Mouse (Mus musculus) MEL (cell line): ENCODE results near the gene Ddx5. TPM values are rescaled to one million over a fixed set of nuclear protein-coding genes. Genes with fewer than 3 reads are reported as not detected.

Source experiments
- DNase-seq: peaks from one replicate; pipeline ENCODE4 v3.0.0; 2011; ENCODE audit warnings: low read depth, low spot score
- H3K27ac ChIP-seq: 2 replicates; pipeline ENCODE4 v1.5.1; 2012; ENCODE audit warnings: low read depth, mild to moderate bottlenecking, control low read depth, low read length, moderate library complexity; ENCODE audit not compliant: control insufficient read depth
- H3K27me3 ChIP-seq, 2 experiments: fragments of 150-350 bp in 1 of 2; sonication (generic) in 1 of 2; 2 replicates each; pipeline ENCODE4 v1.6.1; 2012; ENCODE audit warnings: low read length in 2 of 2, mild to moderate bottlenecking in 2 of 2, improper control_type of control experiment in 1 of 2, moderate library complexity in 1 of 2; ENCODE audit not compliant: insufficient read depth in 2 of 2, control insufficient read depth in 1 of 2
- H3K36me3 ChIP-seq, 2 experiments: 2 replicates each; pipeline ENCODE4 v1.6.1; 2012 to 2014; ENCODE audit warnings: low read length in 2 of 2, improper control_type of control experiment in 1 of 2, inconsistent platforms in 1 of 2, mild to moderate bottlenecking in 1 of 2; ENCODE audit not compliant: insufficient read depth in 2 of 2, control insufficient read depth in 1 of 2
- H3K4me1 ChIP-seq, 2 experiments: fragments of 150-350 bp in 1 of 2; sonication (generic) in 1 of 2; 2 replicates each; pipeline ENCODE4 v1.6.1; 2012; ENCODE audit warnings: low read length in 2 of 2, improper control_type of control experiment in 1 of 2, mild to moderate bottlenecking in 1 of 2; ENCODE audit not compliant: insufficient read depth in 2 of 2, control insufficient read depth in 1 of 2
- H3K4me3 ChIP-seq, 2 experiments: fragments of 150-350 bp in 1 of 2; sonication (generic) in 1 of 2; 2 replicates each; pipeline ENCODE4 v1.5.1; 2012; ENCODE audit warnings: low read depth in 2 of 2, low read length in 2 of 2, mild to moderate bottlenecking in 2 of 2, moderate library complexity in 2 of 2, control low read depth in 1 of 2, improper control_type of control experiment in 1 of 2; ENCODE audit not compliant: control insufficient read depth in 1 of 2, insufficient read depth in 1 of 2
- H3K79me2 ChIP-seq: 2 replicates; pipeline ENCODE4 v1.6.1; 2012; ENCODE audit warnings: mild to moderate bottlenecking, low read length, moderate library complexity; ENCODE audit not compliant: control insufficient read depth, poor library complexity, insufficient read depth
- H3K9ac ChIP-seq: 2 replicates; pipeline ENCODE4 v1.6.1; 2012; ENCODE audit warnings: low read depth, mild to moderate bottlenecking, control low read depth, low read length, moderate library complexity; ENCODE audit not compliant: control insufficient read depth, poor library complexity, severe bottlenecking
- H3K9me3 ChIP-seq: fragments of 150-350 bp; sonication (generic); replicated peaks from 2 replicates; pipeline ENCODE4 v1.6.1; 2012; ENCODE audit warnings: mild to moderate bottlenecking, low read length, improper control_type of control experiment, moderate library complexity; ENCODE audit not compliant: insufficient read depth
- CHD2 ChIP-seq: IDR thresholded peaks from 2 replicates; pipeline ENCODE4 v1.6.1; 2011; ENCODE audit warnings: low read length, improper control_type of control experiment
- E2F4 ChIP-seq: IDR thresholded peaks from 2 replicates; pipeline ENCODE4 v1.6.1; 2011; ENCODE audit warnings: low read depth, low read length, improper control_type of control experiment, borderline replicate concordance
- ELF1 ChIP-seq: IDR thresholded peaks from 2 replicates; pipeline ENCODE4 v1.6.1; 2014; ENCODE audit warnings: low read depth, mild to moderate bottlenecking, inconsistent platforms, low read length, improper control_type of control experiment, moderate library complexity
- GATA1 ChIP-seq: IDR thresholded peaks from 2 replicates; pipeline ENCODE4 v1.6.1; 2011; ENCODE audit warnings: low read depth, low read length, improper control_type of control experiment
- HCFC1 ChIP-seq: IDR thresholded peaks from 2 replicates; pipeline ENCODE4 v1.6.1; 2012; ENCODE audit warnings: low read depth, mild to moderate bottlenecking, inconsistent platforms, low read length, improper control_type of control experiment, moderate library complexity
- JUND ChIP-seq: IDR thresholded peaks from 2 replicates; pipeline ENCODE4 v1.6.1; 2011; ENCODE audit warnings: low read depth, mild to moderate bottlenecking, improper control_type of control experiment, low read length
- MAX ChIP-seq: IDR thresholded peaks from 2 replicates; pipeline ENCODE4 v1.6.1; 2011; ENCODE audit warnings: low read length, improper control_type of control experiment
- MEF2A ChIP-seq: IDR thresholded peaks from 2 replicates; pipeline ENCODE4 v1.6.1; 2014; ENCODE audit warnings: low read depth, mild to moderate bottlenecking, inconsistent platforms, low read length, improper control_type of control experiment; ENCODE audit not compliant: poor library complexity, insufficient replicate concordance, severe bottlenecking; ENCODE audit errors: extremely low read depth
- MYB ChIP-seq: IDR thresholded peaks from 2 replicates; pipeline ENCODE4 v1.6.1; 2011; ENCODE audit warnings: mild to moderate bottlenecking, low read depth, low read length, improper control_type of control experiment
- MYC ChIP-seq: IDR thresholded peaks from 2 replicates; pipeline ENCODE4 v1.6.1; 2011; ENCODE audit warnings: low read depth, mild to moderate bottlenecking, low read length, improper control_type of control experiment, moderate library complexity
- NRF1 ChIP-seq: IDR thresholded peaks from 2 replicates; pipeline ENCODE4 v1.6.1; 2014; ENCODE audit warnings: low read depth, mild to moderate bottlenecking, inconsistent platforms, low read length, improper control_type of control experiment, moderate library complexity; ENCODE audit not compliant: poor library complexity, insufficient read depth, severe bottlenecking
- POLR2AphosphoS2 ChIP-seq: IDR thresholded peaks from 2 replicates; pipeline ENCODE4 v1.6.1; 2011; ENCODE audit warnings: low read length, improper control_type of control experiment
- POLR2AphosphoS5 ChIP-seq: IDR thresholded peaks from 2 replicates; pipeline ENCODE4 v1.6.1; 2012; ENCODE audit warnings: low read depth, borderline replicate concordance, mild to moderate bottlenecking, inconsistent platforms, low read length, moderate library complexity, mixed read lengths
- RAD21 ChIP-seq: IDR thresholded peaks from 2 replicates; pipeline ENCODE4 v1.6.1; 2011; ENCODE audit warnings: mild to moderate bottlenecking, low read depth, low read length, improper control_type of control experiment
- SIN3A ChIP-seq: IDR thresholded peaks from 2 replicates; pipeline ENCODE4 v1.6.1; 2012; ENCODE audit warnings: low read length, improper control_type of control experiment, inconsistent platforms
- TBP ChIP-seq: IDR thresholded peaks from 2 replicates; pipeline ENCODE4 v1.8.0; 2011; ENCODE audit warnings: low read depth, low read length, improper control_type of control experiment
- TCF12 ChIP-seq: IDR thresholded peaks from 2 replicates; pipeline ENCODE4 v1.6.1; 2014; ENCODE audit warnings: low read depth, mild to moderate bottlenecking, inconsistent platforms, low read length, improper control_type of control experiment, moderate library complexity
- UBTF ChIP-seq: IDR thresholded peaks from 2 replicates; pipeline ENCODE4 v1.6.1; 2012; ENCODE audit warnings: low read depth, mild to moderate bottlenecking, inconsistent platforms, low read length, improper control_type of control experiment, moderate library complexity, borderline replicate concordance; ENCODE audit not compliant: insufficient read depth
- USF2 ChIP-seq, 2 experiments: IDR thresholded peaks; 2 replicates each; pipeline ENCODE4 v1.6.1; 2011 to 2012; ENCODE audit warnings: improper control_type of control experiment in 2 of 2, low read length in 2 of 2, borderline replicate concordance in 1 of 2, inconsistent platforms in 1 of 2, low read depth in 1 of 2, mild to moderate bottlenecking in 1 of 2; ENCODE audit not compliant: insufficient read depth in 1 of 2
- ZC3H11A ChIP-seq: IDR thresholded peaks from 2 replicates; pipeline ENCODE4 v1.6.1; 2012; ENCODE audit warnings: low read depth, mild to moderate bottlenecking, inconsistent platforms, low read length, improper control_type of control experiment
- ZKSCAN1 ChIP-seq: IDR thresholded peaks from 2 replicates; pipeline ENCODE4 v1.6.1; 2012; ENCODE audit warnings: low read depth, mild to moderate bottlenecking, inconsistent platforms, low read length, improper control_type of control experiment, moderate library complexity
- ZNF384 ChIP-seq: IDR thresholded peaks from 2 replicates; pipeline ENCODE4 v1.6.1; 2012; ENCODE audit warnings: low read depth, mild to moderate bottlenecking, inconsistent platforms, low read length, improper control_type of control experiment
- polyA plus RNA-seq, 2 experiments: library from polyadenylated mRNA; stranded (reverse) in 1 of 2; unstranded in 1 of 2; fragments of >175 nt in 1 of 2; fragments of >200 nt in 1 of 2; gene quantifications; 2 replicates each; pipeline versions ENCODE4 v1.2.1 to v1.2.4; 2012; ENCODE audit warnings: low replicate concordance in 2 of 2, low read depth in 1 of 2; ENCODE audit not compliant: insufficient read length in 2 of 2, insufficient read depth in 1 of 2, missing spikeins in 1 of 2
- total RNA-seq: library from RNA; depleted of rRNA; stranded (reverse); fragments of 300-350 nt; gene quantifications from 2 replicates; pipeline ENCODE4 v1.2.3, GENCODE M21; 2012

Ddx5 gene
- total and polyA plus RNA-seq, 3 experiments: 338 to 3,269 (median 748) TPM

DNA sequence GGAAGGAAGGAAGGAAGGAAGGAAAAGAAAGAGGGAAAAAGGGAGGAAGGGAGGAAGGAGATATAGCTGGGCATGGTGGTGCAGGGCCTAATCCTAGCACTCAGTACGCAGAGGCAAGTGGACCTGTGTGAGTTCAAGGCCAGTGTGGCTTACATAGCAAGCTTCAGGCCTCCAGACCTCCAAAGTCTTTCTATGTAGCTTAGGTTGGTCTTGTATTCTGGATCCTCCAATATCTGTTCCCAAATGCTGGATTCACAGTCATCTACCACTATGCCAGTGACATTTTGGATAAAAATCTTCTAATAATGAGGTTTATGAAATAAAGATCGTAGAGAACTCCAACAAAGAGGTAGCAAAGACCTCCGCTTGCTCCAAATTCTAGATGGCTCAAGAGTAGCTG lies 47.2 kb downstream of the Ddx5 start:
- TF ChIP-seq GATA1: no peak
- no peak for TF ChIP-seq RAD21
- TF ChIP-seq SIN3A: no peak
- no peak for TF ChIP-seq ELF1
- no peak for TF ChIP-seq E2F4
- no peak for TF ChIP-seq TBP
- TF ChIP-seq NRF1: no peak
- no peak for TF ChIP-seq MYC
- TF ChIP-seq POLR2AphosphoS2: no peak
- TF ChIP-seq JUND: no peak
- no peak for TF ChIP-seq MEF2A
- no peak for TF ChIP-seq POLR2AphosphoS5
- TF ChIP-seq CHD2: no peak
- Histone ChIP-seq H3K36me3 (no peaks in the 10 kb centered on the region), H3K4me3 (no peak overlapping the region), H3K9ac (no peak overlapping the region), H3K9me3 (no peaks in the 10 kb centered on the region), H3K4me1 (no peaks in the 10 kb centered on the region), H3K27ac (no peak overlapping the region), H3K27me3 (no peaks in the 10 kb centered on the region; a peak in 1 of 4 replicates), H3K79me2 (no peaks in the 10 kb centered on the region)
- DNase-seq: no peak

DNA sequence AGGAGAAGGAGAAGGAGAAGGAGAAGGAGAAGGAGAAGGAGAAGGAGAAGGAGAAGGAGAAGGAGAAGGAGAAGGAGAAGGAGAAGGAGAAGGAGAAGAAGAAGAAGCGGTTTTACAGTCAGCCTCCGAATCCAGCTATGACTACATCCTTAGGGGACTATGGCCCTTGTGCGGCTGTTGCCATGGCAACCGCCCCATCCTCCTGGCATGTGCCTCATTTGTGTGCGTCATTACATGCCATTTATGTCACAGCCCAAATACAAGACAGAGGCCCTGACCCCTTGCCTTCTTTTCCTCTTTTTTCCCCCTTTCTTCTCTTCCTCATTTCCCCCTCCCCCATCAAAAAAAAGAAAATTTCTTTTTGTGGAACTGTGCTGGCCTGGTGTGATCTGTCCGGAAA lies 47.8 kb downstream of the Ddx5 start:
- no peak for DNase-seq
- Histone ChIP-seq H3K79me2 (no peaks in the 10 kb centered on the region), H3K9me3 (no peaks in the 10 kb centered on the region), H3K4me1 (no peaks in the 10 kb centered on the region), H3K27me3 (no peaks in the 10 kb centered on the region; a peak in 1 of 4 replicates), H3K4me3 (no peak overlapping the region), H3K36me3 (no peaks in the 10 kb centered on the region), H3K27ac (no peak overlapping the region), H3K9ac (no peak overlapping the region)
- TF ChIP-seq MYB (no peak), USF2 (IDR thresholded peaks at IDR 0.05; ENCODE audit: borderline replicate concordance in 1 of 2, insufficient read depth in 1 of 2, low read depth in 1 of 2, low read length in 2 of 2) (no peak), POLR2AphosphoS5 (no peak), TCF12 (no peak), ZNF384 (no peak), GATA1 (no peak), UBTF (no peak), HCFC1 (no peak), E2F4 (no peak), ZKSCAN1 (no peak), JUND (no peak), ZC3H11A (no peak), MAX (no peak)
